Mouse (Mus musculus) gonadal fat pad, adult 2 months (tissue): Measurements from ENCODE around the gene Dgke. TPM values are rescaled to one million over a fixed set of nuclear protein-coding genes. Genes with fewer than 3 reads are reported as not detected.
"Not testable (repeated sequence)": the region's sequence is repeated elsewhere in the genome, so short reads cannot be mapped to it uniquely, and the experiment has no call there.

Source experiments
- DNase-seq: peaks from one replicate; pipeline ENCODE4 v3.0.0-alpha.2; 2012; ENCODE audit warnings: low read depth
- polyA plus RNA-seq: library from polyadenylated mRNA; depleted of rRNA; stranded (reverse); fragments of >200 nt; gene quantifications from 2 replicates; pipeline ENCODE4 v1.2.3, GENCODE M21; 2012; rRNA removed

The Dgke gene
- polyA plus RNA-seq, 1 experiment: 7.3 TPM

DNA sequence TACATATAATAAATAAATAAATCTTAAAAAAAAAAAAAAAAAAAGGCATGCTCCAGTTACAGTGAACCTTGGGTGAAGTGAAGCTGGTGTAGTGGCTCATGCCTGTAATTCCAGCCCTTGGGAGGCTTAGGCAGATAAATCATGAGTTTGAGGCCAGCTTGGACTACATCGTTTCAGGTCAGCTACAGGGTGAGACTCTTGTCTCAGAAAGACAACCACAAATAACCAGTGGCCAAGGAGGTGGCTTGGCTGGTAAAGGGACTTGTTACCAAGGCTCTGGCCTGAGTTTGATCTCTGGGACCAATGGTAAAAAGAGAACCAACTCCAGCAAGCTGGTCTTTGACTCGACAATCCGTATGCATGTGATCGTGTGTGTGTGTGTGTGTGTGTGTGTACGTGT lies 64.6 kb downstream of the Dgke start:
- no peak for DNase-seq

DNA sequence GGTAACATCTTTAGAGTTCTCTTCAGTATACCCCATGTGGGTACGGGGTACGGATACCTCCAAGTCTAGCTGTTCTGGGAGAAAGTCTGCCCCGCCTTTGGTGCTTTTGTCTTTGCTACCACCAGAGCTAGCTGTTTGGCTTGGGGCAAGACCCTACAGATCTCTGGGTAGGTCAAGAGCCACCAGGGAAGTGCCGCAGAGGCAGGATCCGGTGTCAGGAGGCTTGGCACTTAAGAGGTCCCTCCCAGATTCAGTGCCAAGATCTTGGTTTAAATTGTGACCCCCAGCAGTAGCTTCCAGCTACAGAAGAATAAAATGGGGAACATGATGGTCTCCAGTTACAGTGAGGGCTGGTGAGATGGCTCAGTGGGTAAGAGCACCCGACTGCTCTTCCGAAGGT lies 65.1 kb downstream of the Dgke start:
- no peak for DNase-seq

DNA sequence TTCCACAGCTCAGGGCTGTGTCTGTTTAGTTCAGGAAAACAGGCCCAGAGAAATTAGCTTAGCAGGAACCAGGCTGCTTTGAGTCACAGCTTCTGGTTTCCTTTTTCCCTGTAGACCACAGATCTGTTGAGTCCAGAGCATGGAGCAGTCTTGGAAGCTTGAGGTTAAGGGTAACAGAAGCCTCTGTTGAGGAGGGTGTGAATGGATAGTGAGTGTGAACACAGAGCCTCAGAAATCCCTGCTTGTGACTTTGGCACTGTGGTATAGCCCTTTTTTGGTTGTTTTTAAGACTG lies 66.2 kb downstream of the Dgke start:
- DNase-seq: no peak

DNA sequence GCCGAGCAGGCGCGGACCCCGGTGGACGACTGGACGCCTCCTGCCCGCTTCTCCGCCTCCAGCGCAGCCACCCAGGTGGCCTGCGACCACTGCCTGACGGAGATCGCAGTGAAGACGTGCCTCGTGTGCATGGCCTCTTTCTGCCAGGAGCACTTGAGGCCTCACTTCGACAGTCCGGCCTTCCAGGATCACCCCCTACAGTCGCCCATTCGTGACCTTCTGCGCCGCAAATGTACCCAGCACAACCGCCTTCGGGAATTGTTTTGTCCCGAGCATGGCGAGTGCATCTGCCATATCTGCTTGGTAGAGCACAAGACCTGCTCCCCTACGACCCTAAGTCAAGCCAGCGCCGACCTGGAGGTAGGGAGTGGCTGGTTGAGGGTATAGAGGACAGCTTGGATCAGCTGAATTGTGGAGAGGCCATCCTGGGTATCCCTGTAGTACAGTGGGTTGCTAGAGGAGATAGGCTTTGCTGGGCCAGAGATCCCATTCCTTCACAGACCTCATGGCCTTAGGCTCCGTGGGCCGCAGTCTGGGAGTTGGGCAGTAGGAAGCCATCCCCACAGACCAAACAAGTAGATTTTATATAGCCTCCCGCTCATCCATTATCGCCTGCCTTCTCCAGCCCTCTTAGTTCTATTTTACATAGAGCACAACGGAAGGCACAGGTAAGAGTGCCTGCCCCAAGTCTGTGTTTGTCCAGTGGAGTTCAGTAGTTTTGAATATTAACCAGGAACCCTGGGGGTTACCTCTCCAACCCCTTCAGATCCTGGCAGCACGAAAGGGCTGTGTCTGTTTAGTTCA lies 66.7 kb downstream of the Dgke start:
- no peak for DNase-seq

DNA sequence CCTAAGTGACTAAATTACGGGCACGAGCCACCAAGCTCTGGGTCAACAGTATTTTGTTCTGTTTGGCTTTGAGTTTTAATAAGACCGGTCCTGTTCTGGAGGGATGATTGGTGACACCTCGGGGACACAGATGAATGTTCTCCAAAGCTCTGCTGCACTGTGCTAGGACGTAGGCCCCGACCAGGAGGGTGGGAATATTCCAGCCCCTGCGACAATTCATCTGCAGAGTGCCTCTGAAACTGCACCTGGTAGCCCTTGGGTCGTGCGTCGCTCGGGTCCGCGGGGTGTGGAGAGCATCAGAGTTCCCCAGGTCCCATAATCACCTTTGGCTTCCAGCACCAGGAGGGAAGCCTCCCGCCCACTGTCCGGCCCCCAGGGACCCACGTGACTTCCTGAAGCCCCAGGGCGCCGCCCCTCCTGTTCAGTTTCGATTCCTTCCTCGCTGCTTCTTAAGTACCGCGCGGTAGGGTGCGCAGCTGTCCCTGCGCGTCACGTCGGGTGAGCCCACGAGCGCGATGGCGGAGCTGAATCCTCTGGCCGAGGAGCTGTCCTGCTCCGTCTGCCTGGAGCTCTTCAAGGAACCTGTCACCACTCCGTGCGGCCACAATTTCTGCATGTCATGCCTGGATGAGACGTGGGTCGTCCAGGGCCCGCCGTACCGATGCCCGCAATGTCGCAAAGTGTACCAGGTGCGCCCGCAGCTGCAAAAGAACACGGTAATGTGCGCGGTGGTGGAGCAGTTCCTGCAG lies 67.5 kb downstream of the Dgke start, which contains the start of gene Trim25:
TSS of gene Trim25 (plus strand) at position 403 of the 749 bp plus-strand sequence.
- no peak for DNase-seq

DNA sequence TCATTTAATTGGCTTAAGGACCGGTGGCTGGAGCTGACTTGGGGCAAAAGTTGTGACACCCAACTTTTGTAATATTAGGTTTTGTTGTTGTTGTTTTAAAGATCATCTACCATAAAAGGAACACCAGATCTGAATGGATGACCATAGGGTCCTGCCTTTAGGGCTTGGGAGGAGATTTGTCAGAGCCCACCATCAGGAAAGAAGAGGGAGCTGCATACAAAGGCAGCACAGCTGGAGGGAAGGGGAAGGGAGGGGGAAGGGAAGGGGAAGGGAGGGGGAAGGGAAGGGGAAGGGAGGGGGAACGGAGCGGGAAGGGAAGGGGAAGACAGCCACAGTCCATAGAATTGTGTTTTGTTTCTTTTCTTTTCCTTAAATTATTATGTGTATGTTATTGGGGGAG lies 68.2 kb downstream of the Dgke start:
- DNase-seq: no peak

DNA sequence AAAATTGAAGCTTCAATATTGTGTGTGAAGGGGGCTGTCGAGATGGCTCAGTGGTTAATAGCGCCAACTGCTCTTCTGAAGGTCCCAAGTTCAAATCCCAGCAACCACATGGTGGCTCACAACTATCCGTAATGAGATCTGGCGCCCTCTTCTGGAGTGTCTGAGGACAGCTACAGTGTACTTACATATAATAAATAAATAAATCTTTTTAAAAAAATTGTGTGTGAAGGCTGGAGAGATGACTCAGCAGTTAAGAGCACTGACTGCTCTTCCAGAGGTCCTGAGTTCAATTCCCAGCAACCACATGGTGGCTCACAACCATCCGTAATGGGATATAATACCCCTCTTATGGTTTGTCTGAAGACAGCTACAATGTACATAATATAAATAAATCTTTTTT lies 69.3 kb downstream of the Dgke start:
- DNase-seq: not testable (repeated sequence)

DNA sequence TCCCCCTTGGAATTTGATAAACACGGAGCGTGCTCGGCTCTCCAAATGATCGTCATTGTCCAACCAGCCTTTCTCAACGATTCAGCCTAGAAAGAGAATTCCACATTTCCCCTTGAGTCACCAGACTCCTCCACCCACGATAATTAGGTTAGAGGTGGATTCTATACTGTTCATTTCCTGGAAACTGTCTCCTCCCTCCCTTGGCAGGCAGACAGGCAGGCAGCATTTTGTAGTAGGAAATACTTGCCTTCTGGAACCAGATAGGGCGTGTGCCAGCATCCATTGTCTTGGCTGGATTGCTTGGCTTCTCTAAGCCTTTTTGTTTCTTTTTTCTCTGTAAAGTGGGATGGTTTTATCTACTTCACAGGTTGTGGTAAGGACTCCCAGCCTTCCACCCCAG lies 70.2 kb downstream of the Dgke start:
- DNase-seq: no peak

DNA sequence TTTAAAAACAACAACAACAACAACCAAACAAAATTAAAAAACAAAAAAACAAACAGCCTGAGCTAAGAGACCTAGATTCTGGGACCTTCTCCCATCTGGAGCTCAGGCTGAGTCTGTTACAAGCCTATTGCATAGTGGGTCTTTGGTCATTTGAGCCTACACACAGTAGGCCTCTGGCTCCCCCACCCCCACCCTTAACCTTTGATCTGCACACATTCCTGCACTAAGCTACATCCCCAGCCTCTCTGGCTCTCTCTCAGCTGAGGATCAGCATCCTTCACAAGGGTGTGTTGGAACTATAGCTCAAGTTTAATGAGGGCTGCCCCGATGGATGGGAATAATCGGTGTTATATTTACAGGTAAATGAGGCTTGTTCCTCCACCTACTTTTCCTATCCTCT lies 71.0 kb downstream of the Dgke start:
- DNase-seq: no peak

DNA sequence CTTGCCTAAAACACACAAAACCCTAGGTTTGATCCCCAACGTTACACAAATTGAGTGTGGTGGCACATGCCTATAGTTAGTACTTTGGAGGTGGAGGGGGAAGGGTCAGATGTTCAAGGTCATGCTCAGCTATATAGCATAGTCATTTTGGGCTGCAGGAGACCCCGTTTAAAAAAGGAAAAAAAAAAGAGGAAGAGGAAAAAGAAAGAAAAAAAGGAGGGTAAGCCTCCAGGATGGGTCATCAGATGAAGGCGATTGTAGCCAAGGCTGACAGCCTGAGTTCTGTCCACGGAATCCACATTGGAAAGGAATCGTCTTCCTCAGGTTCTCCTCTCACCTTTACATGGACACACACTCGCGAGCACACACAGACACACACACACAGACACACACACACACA lies 72.2 kb downstream of the Dgke start:
- DNase-seq: no peak

DNA sequence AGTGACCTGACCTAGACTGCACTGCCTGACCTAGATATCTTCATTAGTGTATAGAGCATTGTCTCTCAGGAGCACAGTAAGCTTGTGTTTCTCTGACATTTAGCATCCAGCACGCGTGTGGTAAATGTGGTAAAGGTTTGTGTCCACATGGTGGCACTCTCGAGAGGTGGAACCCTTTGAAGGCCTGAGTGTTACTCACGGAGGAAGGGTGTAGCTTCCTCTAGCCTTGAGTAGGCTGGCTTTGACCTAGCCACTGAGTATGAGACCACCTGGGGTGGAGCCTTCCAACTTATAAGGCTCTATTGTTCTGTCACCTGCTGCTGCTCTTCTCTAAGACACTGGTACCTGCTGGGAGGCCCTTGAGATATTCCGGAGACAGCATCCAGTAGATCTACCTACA lies 73.0 kb downstream of the Dgke start:
- DNase-seq: no peak

DNA sequence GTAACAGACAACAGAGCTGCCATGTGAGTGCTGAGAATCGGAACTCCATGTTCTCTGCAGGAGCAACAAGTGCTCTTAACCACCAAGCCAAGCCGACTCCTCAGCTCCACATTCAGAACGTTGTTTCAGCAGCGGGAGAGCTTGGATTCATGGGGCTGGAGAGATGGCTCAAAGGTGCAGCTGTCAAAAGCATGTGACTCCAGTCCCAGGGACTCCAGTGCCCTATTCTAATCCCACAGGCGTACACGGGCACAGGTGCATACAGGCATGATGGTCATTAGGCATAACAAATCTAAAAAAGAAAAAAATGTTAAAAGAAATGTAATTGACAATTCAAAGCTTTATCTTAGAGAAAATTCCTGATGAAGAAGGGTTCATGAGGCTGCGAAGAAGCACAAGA lies 73.5 kb downstream of the Dgke start:
- no peak for DNase-seq

DNA sequence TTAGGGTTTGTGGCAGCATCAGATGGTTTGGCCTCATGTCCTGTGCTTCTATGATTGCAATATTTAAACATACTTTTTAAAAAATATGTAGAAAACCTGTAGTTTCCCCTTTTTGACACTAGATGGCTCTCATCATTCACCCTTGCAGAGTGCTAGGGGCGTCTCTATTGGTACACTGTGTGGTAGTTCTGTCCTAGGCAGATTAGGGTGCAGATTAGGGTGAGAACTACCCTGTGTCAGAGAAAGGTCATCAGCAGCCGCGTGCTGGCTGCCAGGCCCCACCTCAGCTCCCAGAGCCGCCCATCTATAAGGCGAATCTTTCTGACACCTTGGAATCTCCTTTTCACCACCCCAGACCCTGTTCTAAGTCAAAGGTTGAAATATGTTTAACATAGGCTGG lies 77.1 kb downstream of the Dgke start:
- no peak for DNase-seq

DNA sequence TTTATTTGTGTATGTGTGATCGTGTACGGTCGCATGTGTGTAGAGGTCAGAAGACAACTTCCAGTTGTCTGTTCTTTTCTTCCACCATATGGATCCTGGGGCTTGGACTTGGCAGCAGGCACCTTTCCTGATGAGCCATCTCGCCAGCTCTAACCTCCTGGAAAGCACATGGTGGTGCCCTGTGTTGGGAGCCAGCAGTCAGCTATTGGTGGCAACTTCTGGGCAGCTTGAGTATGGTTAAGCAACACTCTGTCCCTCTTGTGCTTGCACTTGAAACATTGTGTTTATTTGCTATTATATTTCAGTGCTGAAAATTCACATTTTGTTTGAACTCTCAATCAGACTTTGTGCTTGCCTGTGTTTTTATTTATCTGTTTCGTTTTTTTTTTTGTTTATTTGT lies 77.7 kb downstream of the Dgke start:
- DNase-seq: no peak

DNA sequence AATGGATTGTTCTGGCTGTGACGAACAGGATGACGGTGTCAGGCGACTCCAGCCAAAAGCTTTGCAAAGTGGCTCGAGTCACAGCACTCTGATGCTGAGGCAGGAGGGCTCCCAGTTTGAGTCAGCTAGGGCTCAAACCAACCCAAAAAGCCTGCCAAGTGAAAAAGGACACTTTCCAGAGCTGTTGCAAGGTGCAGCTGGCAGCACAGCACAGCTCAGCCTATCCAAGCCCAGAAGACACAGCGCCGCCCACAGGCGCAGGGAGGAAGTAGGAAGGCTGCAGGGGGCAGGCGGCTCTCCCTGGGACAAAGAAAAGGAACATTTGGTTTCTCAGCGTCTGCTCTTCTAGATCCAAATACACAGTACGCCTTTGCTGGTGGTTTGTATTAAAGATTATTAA lies 80.0 kb downstream of the Dgke start:
- DNase-seq: no peak

Other genes with a start within 250 kb of the Dgke start
- 54.1 and 56.3 TPM in 2 replicates for gene Akap1, start 202.3 kb downstream of the Dgke start, polyA plus RNA-seq
- gene Scpep1, start 111.4 kb downstream of the Dgke start, polyA plus RNA-seq: 20.7 and 25.7 TPM in 2 replicates
- gene Elobl, start 99.9 kb downstream of the Dgke start, polyA plus RNA-seq: 3.6 and 4.6 TPM in 2 replicates
- gene Coil, start 96.6 kb downstream of the Dgke start, polyA plus RNA-seq: 3.9 and 4.7 TPM in 2 replicates
- 14.0 and 22.2 TPM in 2 replicates for gene Trim25, start 67.5 kb downstream of the Dgke start, polyA plus RNA-seq
- gene Gm525, start 7.0 kb upstream of the Dgke start, polyA plus RNA-seq: 1.8 and 4.7 TPM in 2 replicates
- 2.2 and 2.6 TPM in 2 replicates for gene Nog, start 235.5 kb upstream of the Dgke start, polyA plus RNA-seq